In the genomic region with DNA sequence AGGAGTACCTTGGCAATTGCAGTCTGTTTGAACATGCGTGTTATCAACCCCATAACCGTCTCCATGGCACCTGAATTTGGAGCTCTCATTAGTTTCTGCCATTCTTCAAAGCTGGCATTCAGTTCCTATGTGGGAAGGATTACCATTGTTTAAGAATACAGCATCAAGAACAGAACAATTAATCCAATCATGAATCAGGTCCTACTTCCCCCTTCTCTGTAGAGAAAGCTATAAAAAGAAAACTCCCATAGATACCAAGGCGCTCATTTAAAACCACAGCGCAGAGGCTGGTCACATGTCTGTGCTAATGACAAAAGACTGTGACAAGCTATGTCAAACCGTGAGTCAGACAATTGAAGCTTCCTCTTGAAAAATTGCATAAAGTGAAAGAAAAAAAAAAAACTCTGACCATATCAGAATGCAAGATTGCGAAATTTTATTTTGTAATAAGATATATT, we compare ENCODE assay signal across 12 mouse cellular contexts.
DNase-seq lines count a peak whose midpoint lies in the region; ATAC-seq and TF ChIP-seq lines count a peak whose summit lies in the region.
"Had no signal": no experiment of that assay in that cellular context is flagged by ENCODE, and none has a peak within 500 bp of the region (broad histone marks: within the 10 kb centered on the region; RNA-seq: fewer than 3 reads in every experiment).

No protein-coding gene starts in this region.

- no peak for TF ChIP-seq CTCF in G1E (IDR thresholded peaks at IDR 0.05; ENCODE audit: low read depth, low read length)

- DNase-seq in liver, embryonic 11.5 days (ENCODE audit: low spot score) = no peak
- no peak for DNase-seq in G1E (ENCODE audit: low spot score)
- DNase-seq in urinary bladder, adult 2 months (ENCODE audit: low spot score) = no peak
- no peak for DNase-seq in right cerebral cortex, adult 2 months (ENCODE audit: low spot score in 2 of 2)
- DNase-seq: right cerebral cortex, adult 18-20 months had no signal

- no peak overlapping the region for H3K4me2 ChIP-seq in liver, embryonic 11.5 days
- H3K4me2 ChIP-seq in liver, embryonic 12.5 days = no peak overlapping the region
- H3K4me2 ChIP-seq: limb, embryonic 12.5 days had no signal

- H3K9me3 ChIP-seq in liver, embryonic 11.5 days (ENCODE audit: control insufficient read depth, low read length) = no peaks in the 10 kb centered on the region
- H3K9me3 ChIP-seq in liver, embryonic 12.5 days (replicated peaks) = no peaks in the 10 kb centered on the region
- H3K9me3 ChIP-seq in G1E (replicated peaks) = no peaks in the 10 kb centered on the region
- H3K9me3 ChIP-seq: heart, embryonic 10.5 days; limb, embryonic 12.5 days had no signal

- H3K4me3 ChIP-seq in liver, embryonic 11.5 days (ENCODE audit: low read depth, low read length) = no peak overlapping the region
- H3K4me3 ChIP-seq in liver, embryonic 12.5 days = no peak overlapping the region
- H3K4me3 ChIP-seq in G1E (ENCODE audit: low read depth, low read length) = no peak overlapping the region
- H3K4me3 ChIP-seq: heart, embryonic 10.5 days; limb, embryonic 12.5 days had no signal

- H3K36me3 ChIP-seq in liver, embryonic 11.5 days (ENCODE audit: control insufficient read depth, insufficient read depth, low read length) = no peaks in the 10 kb centered on the region
- H3K36me3 ChIP-seq in liver, embryonic 12.5 days = 0 out of 2 replicates have a peak, but pooled peaks cover 17% of the 10 kb centered on the region
- H3K36me3 ChIP-seq in G1E (replicated peaks) = peaks cover 20% of the 10 kb centered on the region
- H3K36me3 ChIP-seq: limb, embryonic 12.5 days had no signal

- no peak overlapping the region for H3K27ac ChIP-seq in liver, embryonic 11.5 days (ENCODE audit: low read depth, low read length)
- no peak overlapping the region for H3K27ac ChIP-seq in liver, embryonic 12.5 days
- H3K27ac ChIP-seq: heart, embryonic 10.5 days; limb, embryonic 12.5 days had no signal

- no peak overlapping the region for H3K9ac ChIP-seq in liver, embryonic 11.5 days (ENCODE audit: low read depth, low read length)
- H3K9ac ChIP-seq in liver, embryonic 12.5 days = no peak overlapping the region
- H3K9ac ChIP-seq: limb, embryonic 12.5 days had no signal

- peaks cover 5% of the 10 kb centered on the region; the same call in 1 of the 2 replicates for H3K4me1 ChIP-seq in liver, embryonic 11.5 days (replicated peaks; ENCODE audit: control insufficient read depth, insufficient read depth, low read length)
- H3K4me1 ChIP-seq in liver, embryonic 12.5 days = peaks cover 11% of the 10 kb centered on the region; the same call in 1 of the 2 replicates
- peaks cover 21% of the 10 kb centered on the region for H3K4me1 ChIP-seq in G1E (ENCODE audit: insufficient read depth, low read depth, low read length)
- H3K4me1 ChIP-seq: heart, embryonic 10.5 days; limb, embryonic 12.5 days had no signal

- 0 out of 2 replicates have a peak, but pooled peaks have one; percentile 39 for ATAC-seq in liver, embryonic 11.5 days (replicated peaks; ENCODE audit: low FRiP score)
- ATAC-seq in liver, embryonic 12.5 days = no peak
- ATAC-seq in G1E (ENCODE audit: extremely low read depth, insufficient number of reproducible peaks, low FRiP score, poor library complexity, severe bottlenecking) = peak; percentile 74
- peak; percentile 90 for ATAC-seq in common myeloid progenitor, adult 5-6 weeks (replicated peaks; ENCODE audit: low read depth, poor library complexity, severe bottlenecking)
- ATAC-seq in megakaryocyte progenitor cell, adult 5-6 weeks (replicated peaks; ENCODE audit: poor library complexity) = peak; percentile 92
- ATAC-seq: intestine, embryonic 16.5 days; Patski had no signal

- no peaks in the 10 kb centered on the region for H3K27me3 ChIP-seq in liver, embryonic 11.5 days (replicated peaks; ENCODE audit: control insufficient read depth, insufficient read depth, low read length)
- H3K27me3 ChIP-seq in liver, embryonic 12.5 days (replicated peaks) = no peaks in the 10 kb centered on the region
- H3K27me3 ChIP-seq in G1E (ENCODE audit: insufficient read depth, low read length) = no peaks in the 10 kb centered on the region
- H3K27me3 ChIP-seq: limb, embryonic 12.5 days; Patski had no signal

- WGBS in liver, embryonic 11.5 days = 69% methylated on average over 6 of the region's 6 CpGs
- 58% methylated on average over 6 of the region's 6 CpGs for WGBS in liver, embryonic 12.5 days (ENCODE audit: insufficient replicate concordance)
